Mouse (Mus musculus): ENCODE measurements around the gene Gm45716.

The Gm45716 gene

DNA sequence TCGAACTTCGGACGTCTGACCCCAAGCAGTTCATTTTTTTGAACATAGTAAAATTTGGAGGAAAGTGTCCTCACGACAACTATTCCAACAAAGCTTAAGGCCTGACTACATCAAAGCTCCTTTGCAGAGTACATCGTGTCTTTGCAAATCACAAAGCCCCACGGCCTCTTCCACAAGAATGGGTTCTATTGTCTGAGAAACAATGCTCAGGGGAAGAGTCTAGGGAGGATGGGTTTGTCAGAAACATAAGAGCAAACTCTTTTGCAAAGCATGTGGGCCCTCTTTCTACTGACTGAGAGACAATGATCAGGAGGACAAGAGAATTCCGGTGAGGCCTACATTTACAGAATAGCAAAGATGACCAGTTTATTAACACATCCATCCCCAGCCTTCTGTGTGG, 26.8 kb downstream of the Gm45716 start:
- no peak for DNase-seq (ENCODE audit: low spot score)

DNA sequence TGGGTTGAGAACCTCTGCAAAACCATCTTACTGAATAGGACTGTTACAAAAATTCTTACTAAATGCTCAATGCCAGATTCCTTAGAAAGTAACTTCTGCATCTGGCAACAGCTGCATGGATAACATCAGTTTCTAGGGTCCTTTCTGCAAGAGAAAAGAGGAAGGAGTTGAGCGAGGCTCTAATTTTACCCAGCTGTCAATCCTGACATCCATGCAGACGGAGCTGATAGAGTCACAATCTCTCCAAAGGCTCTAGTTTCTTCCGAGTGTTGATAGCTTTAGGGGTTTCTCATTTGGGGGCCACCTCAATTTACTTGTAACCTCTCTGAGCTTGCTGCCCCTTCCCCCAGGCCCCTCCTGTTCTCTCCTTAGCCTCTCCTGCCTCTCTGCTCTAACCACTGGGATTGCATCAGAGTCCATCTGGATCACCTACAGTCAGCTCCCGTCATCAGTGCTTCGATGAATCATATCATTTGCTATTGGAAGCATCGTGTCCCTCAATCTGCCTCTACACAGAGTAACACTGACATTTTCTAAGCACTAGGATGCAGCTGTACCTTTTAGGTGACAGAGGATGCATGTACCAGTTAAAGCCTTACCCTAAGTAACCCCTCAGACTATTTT, 32.7 kb downstream of the Gm45716 start:
- DNase-seq (ENCODE audit: low spot score), result no peak

DNA sequence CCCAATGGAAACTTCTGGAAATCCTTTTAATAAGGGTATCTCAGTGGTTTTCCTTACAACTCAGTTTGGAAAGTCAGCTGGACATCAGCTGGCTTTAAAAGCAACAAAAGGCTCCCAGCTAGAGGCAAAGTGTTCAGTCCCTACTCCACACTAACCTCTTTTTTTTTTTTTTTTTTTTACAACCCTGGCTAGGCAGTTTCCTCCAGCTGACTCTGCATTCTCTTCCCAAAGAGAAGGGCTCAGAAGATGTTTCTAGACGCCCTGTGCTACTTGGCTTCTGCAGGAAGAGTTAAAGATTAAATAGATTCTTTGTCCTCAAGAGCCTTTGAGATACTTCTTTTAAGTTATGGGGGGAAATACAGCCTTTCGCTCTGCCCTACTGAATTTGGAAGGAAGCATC, 33.3 kb downstream of the Gm45716 start:
- no peak for DNase-seq (ENCODE audit: low spot score)

DNA sequence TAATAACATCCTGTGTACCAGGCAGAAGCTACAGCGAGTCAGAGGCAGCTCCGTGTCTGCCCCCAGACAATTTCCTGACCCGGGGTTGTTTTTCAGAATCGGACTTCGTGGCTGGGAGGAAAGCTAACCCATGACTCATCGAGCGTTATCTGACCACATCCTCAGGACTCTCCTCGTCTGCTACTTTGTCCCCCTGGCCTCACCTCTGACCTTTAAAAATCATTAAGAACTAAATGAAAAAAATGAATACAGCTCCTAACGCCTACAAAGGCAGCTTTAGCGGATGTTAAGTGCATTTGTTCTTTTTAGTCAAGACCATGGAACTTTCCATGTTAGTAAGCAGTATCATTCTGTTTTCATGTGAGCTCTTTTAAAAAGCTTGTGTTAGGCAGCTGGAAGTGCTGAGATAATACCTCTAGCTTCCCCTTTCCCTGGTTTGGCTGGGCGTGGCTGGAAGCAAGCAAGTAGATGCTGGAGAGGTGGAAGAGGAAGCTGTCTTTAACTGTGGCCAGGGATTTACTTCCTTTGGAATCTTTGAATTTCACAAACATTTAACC, 37.5 kb downstream of the Gm45716 start:
- no peak for DNase-seq (ENCODE audit: low spot score)

DNA sequence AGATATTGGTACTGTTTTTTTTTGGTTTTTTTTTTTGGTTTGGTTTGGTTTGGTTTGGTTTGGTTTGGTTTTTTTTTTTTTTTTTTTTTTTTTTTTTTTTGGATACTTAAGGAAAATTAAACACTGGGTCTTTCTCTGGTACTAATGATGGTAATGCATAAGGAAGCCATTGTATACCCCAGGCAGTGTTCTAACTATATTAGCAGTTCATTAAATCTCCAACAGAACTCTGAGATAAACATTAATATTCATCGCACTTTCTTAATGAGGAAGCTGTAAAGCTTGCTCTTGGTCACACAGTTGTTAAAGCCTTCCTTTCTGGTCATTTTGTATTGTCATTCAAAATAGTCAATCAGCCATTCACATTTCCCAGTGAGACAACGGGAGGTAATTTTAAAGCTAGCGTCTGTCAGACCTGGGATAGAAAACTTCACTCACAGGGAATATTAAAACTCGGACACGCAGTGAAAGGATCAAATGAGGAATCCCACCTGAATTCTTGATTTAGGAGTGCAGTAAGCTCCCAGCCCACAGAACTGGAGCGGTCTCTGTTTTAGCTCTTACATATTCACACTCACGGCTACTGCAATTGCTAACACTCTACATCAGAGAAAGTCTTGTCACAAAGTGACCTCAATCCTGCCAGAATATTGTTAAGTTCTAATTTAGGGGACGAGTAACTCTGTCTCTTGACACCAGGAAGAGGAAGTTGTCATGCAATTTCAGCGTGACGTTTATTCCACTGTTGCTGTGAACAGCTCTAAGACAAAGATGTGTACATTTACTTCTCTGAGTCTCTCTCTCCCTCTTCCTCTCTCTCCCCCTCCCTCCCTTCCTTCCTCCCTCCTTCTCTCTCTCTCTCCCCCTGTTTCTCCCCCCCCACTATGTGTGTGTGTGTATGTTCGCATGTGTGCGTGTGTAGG, 39.8 kb downstream of the Gm45716 start:
- no peak for DNase-seq (ENCODE audit: low spot score)

DNA sequence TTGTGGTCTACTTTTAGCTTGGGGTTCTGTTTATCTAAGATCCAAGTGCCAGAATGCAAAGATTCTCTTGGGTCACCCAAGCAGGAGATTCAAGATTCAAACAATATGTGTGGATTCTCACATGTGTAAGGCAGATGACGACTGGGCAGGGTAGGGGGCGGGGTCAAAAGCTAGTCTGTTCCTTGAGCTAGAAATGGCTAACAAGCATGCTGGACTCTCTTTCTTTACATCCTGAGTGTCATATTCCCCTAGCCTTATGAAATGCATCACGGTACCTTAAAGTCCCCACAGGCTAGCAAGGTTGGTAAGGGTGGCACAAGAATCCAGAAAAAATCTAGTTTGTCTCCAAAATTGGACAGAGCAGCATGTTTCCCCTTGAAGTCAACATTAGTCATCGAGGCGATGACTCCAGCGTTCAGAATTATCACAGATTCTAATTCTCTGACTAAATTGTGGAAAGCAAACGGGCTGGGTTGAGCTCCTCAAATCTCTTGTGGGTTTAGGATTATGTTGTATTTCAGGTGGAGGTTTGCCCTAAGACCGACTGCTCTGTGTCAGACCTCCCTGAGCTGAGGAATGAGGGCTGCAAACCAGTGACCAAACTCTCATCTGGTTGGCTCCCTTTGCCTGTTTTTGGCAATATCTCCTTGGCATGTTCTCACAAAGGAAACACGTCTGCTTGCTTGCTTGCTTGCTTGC, 40.9 kb downstream of the Gm45716 start:
- no peak for DNase-seq (ENCODE audit: low spot score)

DNA sequence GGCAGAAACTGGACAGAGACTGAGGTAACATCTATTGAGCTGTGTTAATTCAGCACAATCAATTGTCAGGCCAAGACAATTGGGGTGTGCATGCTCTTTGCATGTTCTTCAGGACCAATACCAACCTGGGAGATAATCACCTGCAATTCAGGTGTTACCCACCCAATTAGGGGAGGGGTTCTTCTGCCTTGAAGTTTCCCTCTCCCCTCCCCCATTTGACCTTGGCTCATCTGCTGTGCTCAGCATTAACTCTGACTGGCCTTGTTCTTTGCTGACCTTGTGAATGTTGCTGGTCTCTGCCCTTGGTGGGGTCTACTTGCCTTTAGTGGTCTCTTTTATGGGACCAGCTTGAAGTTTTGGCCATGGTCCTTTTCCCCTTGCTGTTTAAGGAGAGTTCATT, 42.3 kb downstream of the Gm45716 start:
- DNase-seq (ENCODE audit: low spot score), result no peak

DNA sequence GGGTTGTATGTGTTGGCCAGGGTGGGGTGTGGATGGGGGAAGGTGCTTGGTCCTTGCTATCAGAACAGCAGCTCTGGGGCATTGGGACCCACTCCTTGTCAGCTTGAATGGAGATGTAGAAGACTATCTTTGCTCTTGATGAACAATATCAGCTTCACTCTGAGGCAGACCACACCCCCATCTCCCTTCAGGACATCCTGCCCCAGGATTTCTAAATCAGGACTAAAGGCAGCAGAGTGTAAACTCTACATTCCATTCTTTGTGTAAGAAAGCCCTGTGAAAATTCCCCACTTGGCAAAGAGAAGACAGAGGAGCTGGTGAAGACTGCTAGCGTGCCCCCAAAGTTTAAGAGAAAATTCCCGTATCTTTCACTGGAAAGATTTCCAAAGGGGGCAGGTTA, 43.2 kb downstream of the Gm45716 start:
- DNase-seq (ENCODE audit: low spot score), result no peak

DNA sequence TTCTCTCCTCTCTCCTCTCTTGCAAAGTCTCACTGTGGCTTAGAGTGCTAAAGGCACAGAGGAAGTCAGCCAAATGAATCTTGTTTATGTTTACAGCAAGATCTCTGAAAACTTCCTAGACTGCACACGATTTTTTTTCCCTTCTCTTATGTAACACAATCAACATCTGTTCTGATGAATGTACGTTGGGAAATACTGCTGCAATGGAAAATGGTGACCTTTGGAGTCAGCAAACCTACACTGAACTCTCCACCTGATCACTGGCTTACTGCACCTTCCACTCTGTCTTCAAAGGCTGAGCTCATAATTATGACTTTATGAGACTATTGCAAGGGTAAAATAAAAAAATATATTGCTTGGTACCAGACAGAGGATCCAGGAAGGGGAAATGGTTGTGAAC, 44.1 kb downstream of the Gm45716 start:
- DNase-seq (ENCODE audit: low spot score), result no peak

DNA sequence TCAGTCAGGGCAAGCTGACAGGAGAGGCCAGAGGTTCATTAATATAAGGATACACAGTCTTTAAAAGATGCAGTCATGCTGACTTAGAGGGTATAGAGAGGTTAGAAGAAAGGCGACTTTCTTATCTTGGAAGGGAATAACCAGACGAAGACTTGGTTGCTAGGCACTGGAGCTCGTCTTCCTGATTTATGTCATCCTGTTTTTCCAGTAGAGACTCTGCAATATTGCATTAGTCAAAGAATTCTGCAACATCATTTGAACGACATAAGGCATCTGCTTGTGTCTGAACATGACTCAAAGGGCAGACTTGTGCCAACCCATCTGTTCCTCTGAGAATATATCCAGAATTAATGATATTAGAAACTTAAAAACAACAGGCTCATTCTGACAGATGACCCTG, 45.2 kb downstream of the Gm45716 start:
- no peak for DNase-seq (ENCODE audit: low spot score)

DNA sequence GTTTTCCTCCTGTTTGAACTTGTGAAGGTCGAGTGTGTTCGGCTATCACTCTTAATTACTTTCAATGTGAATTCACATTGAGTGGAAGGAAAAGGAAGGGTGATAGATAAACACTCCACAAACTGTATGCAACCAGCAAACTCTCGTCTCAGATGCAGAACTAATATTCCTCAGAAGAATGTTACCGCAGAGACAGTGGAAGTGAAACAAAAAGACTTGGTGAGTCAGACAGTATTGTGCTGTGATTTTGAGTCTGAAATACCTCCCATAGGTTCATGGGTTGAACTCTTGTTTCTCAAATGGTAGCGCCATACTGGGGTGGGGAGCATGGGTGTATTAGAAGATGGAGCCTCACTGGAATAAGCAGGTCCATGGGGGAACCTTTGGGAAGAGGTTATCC, 47.7 kb downstream of the Gm45716 start:
- DNase-seq (ENCODE audit: low spot score), result no peak

DNA sequence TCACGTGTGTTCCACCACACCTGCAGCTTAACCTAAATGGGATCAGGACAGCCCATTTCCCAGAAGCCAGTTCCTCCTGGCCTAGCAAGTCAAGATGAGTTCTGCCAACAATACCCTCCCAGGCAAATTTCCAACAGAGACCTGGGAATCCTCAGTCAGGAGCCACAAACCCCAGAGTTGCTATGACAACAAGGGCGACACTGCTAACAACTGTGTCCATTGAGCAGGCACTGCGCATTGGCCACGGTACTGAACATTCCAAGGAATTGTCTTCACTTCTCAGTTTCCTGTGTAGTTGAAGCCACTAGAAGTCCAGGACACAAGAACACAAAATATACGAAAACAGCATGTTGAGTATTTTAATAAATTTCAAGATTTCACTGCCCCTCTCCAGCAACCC, 50.1 kb downstream of the Gm45716 start:
- no peak for DNase-seq (ENCODE audit: low spot score)

DNA sequence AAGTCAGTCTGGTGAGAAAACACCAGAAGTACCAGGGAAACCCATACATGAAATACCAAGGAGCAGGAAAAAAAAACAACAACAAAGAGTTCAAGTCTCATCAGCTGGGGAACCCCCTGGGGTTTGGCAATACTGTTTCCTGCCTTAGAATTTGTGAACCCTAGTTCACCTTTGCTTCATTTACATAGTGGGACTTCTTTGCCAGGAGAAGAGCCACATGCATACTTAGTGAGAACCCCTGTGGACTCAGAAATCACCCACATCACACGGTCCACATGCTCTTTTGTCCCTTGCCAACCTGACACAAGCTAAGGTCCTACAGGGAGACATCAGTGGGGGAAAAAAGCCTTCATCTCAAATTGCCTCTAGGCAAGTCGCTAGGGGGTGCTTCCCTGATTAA, 51.2 kb downstream of the Gm45716 start:
- DNase-seq (ENCODE audit: low spot score), result no peak

DNA sequence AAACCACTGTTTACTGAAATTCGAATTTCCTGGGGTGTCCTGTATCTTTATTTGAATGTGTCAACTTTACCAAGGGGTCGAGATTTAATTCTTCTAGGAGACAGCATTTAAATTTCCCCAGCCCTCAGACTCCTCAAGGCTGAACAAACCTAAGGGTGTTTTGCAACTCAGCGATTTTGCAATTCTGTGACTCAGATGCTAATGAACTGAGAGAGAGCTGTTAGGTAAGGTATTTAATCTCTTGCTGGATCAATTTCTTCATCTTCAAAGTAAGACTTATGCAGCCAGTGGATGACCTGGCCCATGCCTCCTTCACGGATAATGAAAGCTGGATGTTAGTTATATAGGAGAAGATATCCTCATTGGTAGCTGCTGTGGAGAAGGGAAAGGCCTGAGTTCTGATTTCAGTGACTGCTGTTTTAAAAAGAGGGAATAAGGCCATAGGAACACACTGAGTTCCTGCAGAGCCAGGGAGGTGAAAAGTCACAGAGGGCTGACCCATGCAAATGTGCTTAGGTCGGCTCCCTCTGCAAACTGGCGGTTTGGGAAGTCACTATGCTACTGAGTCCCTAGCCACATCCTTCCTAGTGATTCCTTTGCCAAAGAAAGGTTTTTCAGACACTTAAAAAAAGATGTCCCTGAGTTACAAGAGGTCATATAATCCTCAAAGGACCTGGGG, 53.3 kb downstream of the Gm45716 start:
- peak; percentile 34 for DNase-seq (ENCODE audit: low spot score)

DNA sequence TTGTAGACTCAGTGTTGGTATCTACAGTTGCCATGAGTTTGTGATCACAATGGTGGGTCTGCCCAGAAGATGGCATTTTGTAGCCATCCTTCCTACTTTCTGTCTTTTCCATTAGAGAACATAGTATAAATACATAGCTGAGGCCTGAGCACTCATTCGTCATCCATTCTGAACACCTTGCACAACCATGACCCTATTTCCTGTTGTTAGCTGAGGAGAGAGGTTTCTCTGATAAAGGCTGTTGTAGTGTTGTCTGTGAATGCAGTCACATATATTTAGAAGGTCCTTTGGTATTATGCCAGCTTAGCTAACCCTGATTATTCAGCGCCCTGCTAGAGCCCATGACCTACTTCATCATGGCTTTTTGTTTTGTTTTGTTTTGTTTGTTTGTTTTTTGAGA, 54.4 kb downstream of the Gm45716 start:
- no peak for DNase-seq (ENCODE audit: low spot score)

DNA sequence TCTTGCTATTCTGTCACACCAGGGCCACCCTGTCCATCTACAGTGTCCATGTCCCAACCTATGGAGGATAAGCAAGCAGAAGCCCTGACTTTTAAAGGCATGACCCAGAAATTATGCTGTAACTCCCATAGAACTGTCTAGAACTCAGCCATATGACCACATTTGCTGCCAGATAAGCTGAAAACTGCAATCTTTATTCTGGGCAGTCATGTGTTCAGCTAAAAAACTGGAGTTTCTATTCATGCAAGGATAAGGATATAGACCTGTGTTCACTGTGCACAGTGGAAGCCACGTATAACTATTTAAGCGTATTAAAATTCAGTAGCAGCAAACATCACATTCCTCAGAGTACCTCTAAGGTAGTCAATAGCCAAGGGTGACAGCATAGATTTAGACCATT, 55.8 kb downstream of the Gm45716 start:
- DNase-seq (ENCODE audit: low spot score), result no peak

DNA sequence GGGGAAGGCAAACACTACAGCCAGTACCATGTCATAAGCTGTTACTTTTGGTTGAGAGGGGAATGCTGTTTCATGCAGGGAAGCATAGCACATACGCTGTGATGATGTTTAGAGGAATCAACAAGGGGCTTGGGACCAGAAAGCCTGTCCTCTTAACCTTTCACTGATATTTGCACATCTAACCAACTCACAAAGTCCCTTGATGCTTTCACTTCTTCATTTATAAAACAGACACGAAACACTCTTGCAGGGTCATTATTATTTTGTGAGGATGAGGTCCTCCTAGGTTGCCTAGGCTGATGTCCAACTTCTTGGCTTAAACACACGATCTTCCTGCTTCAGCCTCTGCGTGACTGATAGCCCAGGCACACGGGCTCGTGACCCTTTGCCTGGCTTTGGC, 58.1 kb downstream of the Gm45716 start:
- no peak for DNase-seq (ENCODE audit: low spot score)

DNA sequence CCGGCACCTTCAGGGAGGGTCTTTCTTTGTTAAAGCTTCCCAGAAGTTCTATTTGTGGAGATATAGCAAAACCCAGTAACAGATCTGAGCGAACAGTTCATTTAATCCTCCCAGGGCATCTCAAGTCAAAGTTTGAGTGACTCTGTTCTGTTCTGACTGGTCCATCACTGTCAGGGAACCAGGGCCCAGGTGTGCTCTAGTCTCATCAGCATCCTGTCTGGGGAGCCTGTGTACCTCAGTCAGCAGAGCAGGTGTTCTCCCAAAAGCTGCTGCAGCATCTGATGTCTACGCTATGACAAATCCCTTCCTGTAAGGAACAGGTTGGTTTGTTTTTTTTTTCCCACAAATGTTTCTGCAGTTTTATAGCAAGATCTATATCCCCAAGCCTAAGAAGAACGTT, 59.2 kb downstream of the Gm45716 start:
- DNase-seq (ENCODE audit: low spot score), result no peak

DNA sequence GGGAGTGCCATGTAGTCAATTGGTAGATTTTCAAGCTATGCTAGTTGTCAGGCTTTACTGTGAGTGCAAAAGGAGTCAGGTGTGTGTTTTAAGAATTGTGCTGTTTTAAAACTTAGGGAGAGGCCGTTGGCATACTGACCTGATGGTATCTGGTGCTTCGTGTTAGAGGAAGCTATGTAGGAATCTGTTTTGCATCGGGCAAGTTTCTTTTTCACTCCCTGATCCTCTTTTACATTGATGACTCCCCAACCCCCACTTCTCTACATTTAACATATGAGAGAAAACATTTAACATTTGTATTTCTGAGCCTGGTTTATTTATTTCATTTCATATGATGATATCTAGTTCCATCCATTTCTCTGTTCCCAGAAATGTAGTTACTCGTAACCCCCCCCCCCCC, 60.3 kb downstream of the Gm45716 start:
- DNase-seq (ENCODE audit: low spot score), result no peak

DNA sequence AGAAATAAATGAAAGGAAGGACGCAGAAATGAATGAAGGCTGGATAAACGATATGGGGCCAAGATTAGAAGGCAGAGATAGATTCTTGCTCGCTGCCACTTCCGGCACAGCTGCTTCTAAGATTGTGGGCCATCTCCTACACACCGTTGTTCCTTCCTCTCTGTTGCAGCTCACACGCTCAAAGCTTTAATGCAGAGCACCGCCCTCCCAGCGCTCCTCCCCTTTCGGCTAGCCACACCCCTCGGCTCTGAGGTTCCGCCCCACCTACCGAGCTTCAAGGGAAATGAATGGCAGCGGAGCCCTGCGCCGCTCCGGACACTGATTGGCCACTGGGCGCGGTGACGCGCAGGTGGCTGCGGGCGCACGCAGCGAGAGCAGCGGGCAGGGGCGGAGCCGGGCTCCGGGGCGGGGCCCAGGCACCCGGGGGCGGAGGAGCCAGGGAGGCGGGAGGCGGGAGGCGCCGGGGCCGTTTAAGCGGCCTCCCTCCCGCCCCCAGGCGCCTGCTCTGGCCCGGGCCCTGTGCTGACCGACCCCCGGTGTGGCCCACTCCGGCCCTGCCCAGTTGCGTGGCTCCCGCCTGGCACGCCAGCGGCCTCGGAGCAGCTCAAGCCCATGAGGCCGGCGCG, 61.7 kb downstream of the Gm45716 start, which contains the start of gene Mmd:
Gene Mmd (plus strand): TSS at position 432 of the 626 bp plus-strand sequence.
- DNase-seq (ENCODE audit: low spot score), result peak; percentile 98

DNA sequence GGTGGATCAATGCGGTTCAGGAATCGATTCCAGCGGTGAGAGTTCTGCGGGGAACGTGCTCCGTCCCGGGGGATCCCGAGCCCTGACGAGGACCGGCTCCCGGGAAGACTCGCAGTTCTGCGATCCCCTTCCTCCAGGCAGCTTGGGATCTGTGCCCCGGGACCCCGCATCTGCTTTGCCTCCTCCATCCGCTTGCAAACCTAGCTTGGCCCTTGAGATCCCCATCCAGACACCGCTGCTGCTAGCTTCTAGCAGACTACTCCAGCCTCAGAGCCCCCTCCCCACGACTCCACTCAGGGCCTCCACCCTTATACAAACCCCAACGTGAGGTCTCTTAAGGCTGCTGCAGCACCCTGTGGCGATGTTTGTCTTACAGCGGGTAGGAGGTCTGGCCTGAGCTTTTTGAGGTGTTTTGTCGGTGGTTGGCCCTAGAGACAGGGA, 62.2 kb downstream of the Gm45716 start:
- DNase-seq (ENCODE audit: low spot score), result no peak

DNA sequence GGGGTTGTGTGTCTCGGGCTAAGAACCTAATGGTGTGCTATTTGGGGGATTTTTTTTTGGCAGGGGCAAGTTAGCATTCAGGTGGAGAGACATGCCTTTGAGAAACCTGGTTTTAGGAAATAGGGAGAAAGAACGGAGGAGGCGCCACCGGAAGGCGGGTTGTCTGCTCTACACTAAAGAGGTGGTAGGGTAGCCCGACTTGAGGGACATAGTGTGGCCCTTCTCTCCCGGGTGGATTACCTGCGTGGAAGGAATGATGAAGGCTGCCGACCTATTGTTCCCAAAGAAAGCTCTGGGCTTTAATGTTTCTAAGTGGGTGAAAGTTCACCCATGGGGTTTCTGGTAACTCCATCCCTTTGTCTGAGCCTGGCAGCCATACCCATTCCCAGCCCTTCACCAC, 62.7 kb downstream of the Gm45716 start:
- no peak for DNase-seq (ENCODE audit: low spot score)

Data from urinary bladder, postnatal 14 days (tissue).